Mouse (Mus musculus): ENCODE data around the gene Lrmp. TPM values are rescaled to one million over a fixed set of nuclear protein-coding genes. Genes with fewer than 3 reads are reported as not detected.
"Not testable (repeated sequence)": the region's sequence is repeated elsewhere in the genome, so short reads cannot be mapped to it uniquely, and the experiment has no call there.

Gene Lrmp
- polyA plus RNA-seq, 1 experiment from 2014 or later: 0.35 TPM

DNA sequence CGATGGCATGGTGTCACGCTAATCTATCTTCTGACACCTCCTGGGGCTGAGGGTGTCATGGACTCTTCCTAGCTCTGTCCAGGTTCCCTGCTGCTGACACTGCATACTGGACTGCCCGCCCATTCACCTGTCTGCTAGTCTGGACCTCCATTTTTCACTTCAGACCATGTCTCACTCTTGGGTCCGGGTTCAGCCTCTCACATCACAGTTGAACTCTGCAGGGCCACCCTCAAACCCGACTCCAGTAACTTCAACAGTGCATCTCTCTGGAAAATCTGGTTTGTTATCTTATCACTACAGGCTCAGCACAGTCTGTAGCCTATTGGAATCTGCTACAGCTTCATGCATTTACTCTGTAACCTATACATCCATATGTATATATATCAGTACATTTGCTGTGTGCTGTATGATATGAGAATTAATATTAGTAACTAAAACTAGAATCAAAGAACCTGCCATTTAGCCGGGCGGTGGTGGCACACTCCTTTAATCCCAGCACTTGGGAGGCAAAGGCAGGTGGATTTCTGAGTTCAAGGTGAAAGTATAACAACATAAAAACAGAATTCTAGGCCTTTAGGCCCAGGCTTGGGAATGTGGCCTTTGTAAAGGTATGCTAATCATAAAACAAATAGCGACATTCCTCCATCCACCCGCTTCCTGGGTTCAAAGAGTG, 36.2 kb upstream of the Lrmp start:
- no peak overlapping the region for H3K4me3 ChIP-seq (replicated peaks; ENCODE audit: low read length)
- no peak overlapping the region for H3K27ac ChIP-seq (ENCODE audit: low read length)
- H3K27me3 ChIP-seq (replicated peaks; ENCODE audit: control insufficient read depth, insufficient read depth, low read length): no peaks in the 10 kb centered on the region
- no peak overlapping the region for H3K4me2 ChIP-seq (ENCODE audit: low read length)
- no peaks in the 10 kb centered on the region for H3K9me3 ChIP-seq (ENCODE audit: control insufficient read depth, low read length)
- no peaks in the 10 kb centered on the region for H3K36me3 ChIP-seq (ENCODE audit: control insufficient read depth, insufficient read depth)
- no peak overlapping the region for H3K9ac ChIP-seq (replicated peaks; ENCODE audit: low read depth, low read length)
- no peak for ATAC-seq
- H3K4me1 ChIP-seq (replicated peaks; ENCODE audit: control insufficient read depth, insufficient read depth, low read length): 0 out of 2 replicates have a peak, but pooled peaks cover 7% of the 10 kb centered on the region
- WGBS: 84% methylated on average over 8 of the region's 9 CpGs

DNA sequence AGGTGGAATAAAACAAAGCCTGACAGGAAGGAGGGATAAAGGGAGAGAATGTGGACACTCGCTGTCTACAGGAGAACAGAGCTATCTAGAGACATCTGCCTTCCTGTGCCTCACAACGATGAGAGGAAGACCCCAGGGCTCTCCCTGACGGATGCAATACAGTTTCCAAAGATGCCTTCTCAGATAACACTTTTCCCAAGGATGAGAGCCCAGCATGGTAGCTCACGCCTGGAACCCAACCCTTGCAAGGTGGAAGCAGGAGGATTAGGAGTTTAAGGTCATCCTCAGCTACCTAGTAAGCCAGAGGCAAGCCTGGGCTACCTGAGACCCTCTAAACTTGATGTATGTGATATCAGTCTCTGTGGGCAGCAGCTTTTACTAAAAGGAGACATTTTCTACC, 33.7 kb upstream of the Lrmp start:
- Histone ChIP-seq H3K36me3 (ENCODE audit: control insufficient read depth, insufficient read depth) (no peaks in the 10 kb centered on the region), H3K9ac (replicated peaks; ENCODE audit: low read depth, low read length) (no peak overlapping the region), H3K27ac (ENCODE audit: low read length) (no peak overlapping the region), H3K4me1 (replicated peaks; ENCODE audit: control insufficient read depth, insufficient read depth, low read length) (no peaks in the 10 kb centered on the region), H3K27me3 (replicated peaks; ENCODE audit: control insufficient read depth, insufficient read depth, low read length) (no peaks in the 10 kb centered on the region), H3K4me2 (ENCODE audit: low read length) (no peak overlapping the region), H3K9me3 (ENCODE audit: control insufficient read depth, low read length) (no peaks in the 10 kb centered on the region), H3K4me3 (replicated peaks; ENCODE audit: low read length) (no peak overlapping the region)
- ATAC-seq: no peak
- WGBS: 77% methylated on average over 4 of the region's 4 CpGs

DNA sequence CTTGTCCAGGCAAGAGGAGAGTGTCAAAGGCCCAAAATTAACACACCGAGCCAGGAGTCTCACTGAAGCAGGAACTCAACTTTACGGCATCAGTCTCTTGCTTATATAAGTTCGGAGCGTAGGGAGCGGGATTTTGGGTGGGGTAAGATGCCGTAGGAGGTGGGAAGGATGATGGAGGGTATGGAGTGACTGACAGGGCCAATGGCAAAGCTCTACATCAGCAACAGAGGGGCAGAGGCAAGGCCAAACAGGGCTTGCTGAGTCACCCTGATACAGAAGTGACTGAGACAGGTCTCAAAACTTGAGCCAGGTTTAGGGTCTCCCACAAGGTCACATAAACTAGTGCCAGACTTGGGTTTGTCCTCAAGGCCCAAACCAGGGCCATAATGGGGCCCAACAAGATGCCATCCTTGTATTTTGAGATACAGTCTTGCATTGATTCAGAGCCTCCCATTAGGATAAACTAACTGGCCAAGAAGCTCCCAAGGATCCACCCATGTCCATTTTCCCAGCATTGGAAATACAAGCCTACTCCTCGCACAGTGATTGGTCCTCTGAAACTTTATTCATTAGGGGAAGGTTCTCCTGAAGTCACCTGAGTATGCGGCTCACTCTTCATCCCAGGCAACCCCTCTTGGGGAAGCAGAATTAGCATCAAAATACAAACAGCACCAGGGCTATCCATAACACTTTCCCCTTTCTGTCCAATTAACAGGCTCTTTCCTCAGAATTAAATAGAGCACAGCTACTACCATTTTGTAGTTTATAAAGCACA, 30.9 kb upstream of the Lrmp start:
- no peak overlapping the region for H3K4me2 ChIP-seq (ENCODE audit: low read length)
- no peak overlapping the region for H3K27ac ChIP-seq (ENCODE audit: low read length)
- no peak overlapping the region for H3K4me3 ChIP-seq (replicated peaks; ENCODE audit: low read length)
- H3K9ac ChIP-seq (replicated peaks; ENCODE audit: low read depth, low read length): no peak overlapping the region
- H3K36me3 ChIP-seq (ENCODE audit: control insufficient read depth, insufficient read depth): no peaks in the 10 kb centered on the region
- no peaks in the 10 kb centered on the region for H3K27me3 ChIP-seq (replicated peaks; ENCODE audit: control insufficient read depth, insufficient read depth, low read length)
- WGBS: 93% methylated on average over 8 of the region's 8 CpGs
- no peaks in the 10 kb centered on the region for H3K4me1 ChIP-seq (replicated peaks; ENCODE audit: control insufficient read depth, insufficient read depth, low read length)
- H3K9me3 ChIP-seq (ENCODE audit: control insufficient read depth, low read length): no peaks in the 10 kb centered on the region
- no peak for ATAC-seq

DNA sequence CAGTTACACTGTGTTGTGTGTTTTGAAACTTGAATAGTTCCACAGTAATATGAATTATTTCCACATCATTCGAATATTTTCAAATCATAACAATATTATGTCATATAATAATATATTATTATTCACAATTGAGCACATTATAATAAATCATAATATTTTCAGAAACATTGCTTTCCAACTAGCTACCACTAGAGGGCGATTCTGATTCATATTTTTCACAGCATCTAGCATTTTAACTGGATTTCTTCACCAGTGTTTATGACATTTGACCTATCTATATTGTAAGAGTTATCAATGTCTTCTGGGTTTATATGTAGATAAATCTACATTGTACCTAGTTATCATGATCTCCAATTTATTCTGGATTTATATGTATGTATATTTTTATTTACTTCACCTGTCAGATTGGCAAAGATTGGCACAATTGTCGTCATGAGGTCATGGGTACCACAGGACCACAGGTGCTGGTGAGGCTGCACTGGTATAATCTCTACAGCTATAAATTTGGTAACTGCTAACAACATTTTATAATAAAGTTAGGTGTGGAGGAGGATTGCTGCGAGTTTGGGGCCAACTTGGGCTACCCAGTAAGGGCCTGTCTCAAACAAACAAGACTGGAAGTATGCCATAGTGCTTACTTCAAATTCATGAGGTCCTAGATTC, 26.9 kb upstream of the Lrmp start:
- Histone ChIP-seq H3K4me3 (replicated peaks; ENCODE audit: low read length) (no peak overlapping the region), H3K9ac (replicated peaks; ENCODE audit: low read depth, low read length) (no peak overlapping the region)
- 47% methylated on average over 4 of the region's 4 CpGs for WGBS

DNA sequence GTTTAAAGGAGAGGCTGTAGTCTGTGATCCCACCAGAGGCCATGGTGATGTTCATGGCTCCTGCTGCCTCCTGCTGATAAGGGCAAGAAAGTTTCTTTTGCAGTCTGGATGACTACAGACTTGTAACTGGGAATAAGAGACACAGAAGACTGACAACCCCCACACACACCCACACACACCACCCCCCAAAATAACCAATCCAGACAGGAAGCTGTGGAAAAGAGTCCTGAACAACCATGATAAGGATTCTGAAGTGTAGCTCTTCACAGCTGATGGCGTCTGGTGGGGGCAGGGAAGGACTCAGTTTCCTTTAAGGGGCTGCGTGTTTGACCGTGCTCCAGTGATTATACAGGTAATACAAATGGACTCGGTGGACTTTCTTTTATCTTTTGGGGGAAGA, 26.1 kb upstream of the Lrmp start:
- Histone ChIP-seq H3K4me1 (replicated peaks; ENCODE audit: control insufficient read depth, insufficient read depth, low read length) (no peaks in the 10 kb centered on the region), H3K4me2 (ENCODE audit: low read length) (no peak overlapping the region), H3K9me3 (ENCODE audit: control insufficient read depth, low read length) (no peaks in the 10 kb centered on the region), H3K36me3 (ENCODE audit: control insufficient read depth, insufficient read depth) (no peaks in the 10 kb centered on the region), H3K27ac (ENCODE audit: low read length) (no peak overlapping the region), H3K9ac (replicated peaks; ENCODE audit: low read depth, low read length) (no peak overlapping the region), H3K27me3 (replicated peaks; ENCODE audit: control insufficient read depth, insufficient read depth, low read length) (no peaks in the 10 kb centered on the region), H3K4me3 (replicated peaks; ENCODE audit: low read length) (no peak overlapping the region)
- 85% methylated on average over 4 of the region's 4 CpGs for WGBS
- ATAC-seq: no peak

More for the DNA sequence above, 26.9 kb upstream of the Lrmp start:
- no peaks in the 10 kb centered on the region for H3K9me3 ChIP-seq (ENCODE audit: control insufficient read depth, low read length)
- no peaks in the 10 kb centered on the region for H3K4me1 ChIP-seq (replicated peaks; ENCODE audit: control insufficient read depth, insufficient read depth, low read length)
- no peaks in the 10 kb centered on the region for H3K27me3 ChIP-seq (replicated peaks; ENCODE audit: control insufficient read depth, insufficient read depth, low read length)
- H3K27ac ChIP-seq (ENCODE audit: low read length): no peak overlapping the region
- ATAC-seq: no peak
- H3K4me2 ChIP-seq (ENCODE audit: low read length): no peak overlapping the region
- H3K36me3 ChIP-seq (ENCODE audit: control insufficient read depth, insufficient read depth): no peaks in the 10 kb centered on the region

DNA sequence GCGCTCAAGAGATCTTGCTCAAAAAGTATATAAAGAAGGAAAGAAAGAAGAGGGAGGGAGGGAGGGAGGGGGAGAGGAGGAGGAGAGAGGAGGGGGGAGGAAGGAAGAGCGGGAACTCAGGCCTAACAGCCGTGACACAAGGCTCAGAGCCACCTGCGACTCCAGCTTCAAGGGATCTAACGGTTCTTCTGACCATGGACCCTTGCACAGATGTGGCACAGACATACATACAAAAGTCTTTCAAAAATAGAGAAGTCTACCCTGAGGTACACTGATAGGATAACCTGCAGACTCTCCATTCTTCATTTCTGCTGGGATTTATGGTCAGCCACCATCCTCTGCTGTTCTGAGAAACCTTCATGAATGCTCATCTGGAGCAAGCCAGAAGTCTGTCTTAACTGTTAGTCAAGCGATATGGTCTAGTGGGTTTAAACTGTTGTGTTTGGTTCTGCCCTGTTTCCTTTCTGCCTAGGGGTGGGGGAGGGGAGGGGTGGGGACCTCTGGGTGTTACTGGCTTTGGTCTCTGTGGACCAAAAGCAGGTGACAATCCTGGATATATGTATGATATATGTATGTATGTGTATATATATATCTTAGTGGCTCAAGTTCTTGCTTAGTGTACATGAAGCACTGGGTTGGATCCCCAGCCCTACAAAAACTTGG, 25.1 kb upstream of the Lrmp start:
- H3K27ac ChIP-seq (ENCODE audit: low read length): no peak overlapping the region
- no peak overlapping the region for H3K4me2 ChIP-seq (ENCODE audit: low read length)
- H3K4me3 ChIP-seq (replicated peaks; ENCODE audit: low read length): no peak overlapping the region
- no peaks in the 10 kb centered on the region for H3K27me3 ChIP-seq (replicated peaks; ENCODE audit: control insufficient read depth, insufficient read depth, low read length)
- no peaks in the 10 kb centered on the region for H3K9me3 ChIP-seq (ENCODE audit: control insufficient read depth, low read length)
- no peak for ATAC-seq
- H3K9ac ChIP-seq (replicated peaks; ENCODE audit: low read depth, low read length): no peak overlapping the region
- H3K4me1 ChIP-seq (replicated peaks; ENCODE audit: control insufficient read depth, insufficient read depth, low read length): no peaks in the 10 kb centered on the region
- 74% methylated on average over 6 of the region's 6 CpGs for WGBS
- no peaks in the 10 kb centered on the region for H3K36me3 ChIP-seq (ENCODE audit: control insufficient read depth, insufficient read depth)

DNA sequence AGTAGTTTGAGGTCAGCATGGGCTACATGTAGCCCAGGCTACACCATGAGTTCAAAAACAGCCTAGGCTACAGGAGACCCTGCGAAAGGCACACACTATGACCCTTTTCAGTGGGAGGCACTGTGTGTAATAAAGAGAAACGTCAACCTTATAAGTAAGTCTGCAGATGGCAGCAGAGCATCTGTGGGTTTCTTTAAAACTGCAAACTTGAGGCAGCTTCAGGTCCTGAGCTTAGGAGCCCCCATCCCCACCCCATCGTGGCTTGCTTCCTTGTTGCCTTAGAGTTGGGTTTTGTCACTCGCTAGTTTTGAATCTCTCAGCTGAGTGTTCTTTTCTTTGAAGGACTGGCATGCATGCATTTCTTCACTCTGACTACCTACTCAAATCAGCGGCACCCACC, 24.5 kb upstream of the Lrmp start:
- WGBS: 72% methylated on average over 5 of the region's 5 CpGs

DNA sequence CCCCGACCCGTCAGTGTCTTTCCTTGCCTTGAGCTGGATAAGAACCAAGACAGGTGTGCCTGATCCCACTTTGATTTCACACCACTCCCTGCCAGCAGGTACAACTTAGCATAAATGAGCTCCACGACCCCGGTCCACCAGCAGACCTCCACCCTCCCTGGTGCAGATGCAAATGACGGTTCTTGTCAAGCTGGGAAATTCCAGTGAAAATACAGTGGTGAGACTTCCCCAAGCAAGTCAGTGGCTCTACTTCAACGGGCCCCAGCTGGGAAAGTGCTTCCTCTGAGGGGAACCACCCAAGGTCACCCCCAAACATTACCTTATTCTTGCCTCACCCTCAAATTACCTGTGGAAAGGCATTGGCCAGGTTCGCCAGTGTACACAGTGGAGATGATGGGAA, 23.5 kb upstream of the Lrmp start:
- Histone ChIP-seq H3K4me2 (ENCODE audit: low read length) (no peak overlapping the region), H3K27ac (ENCODE audit: low read length) (no peak overlapping the region), H3K27me3 (replicated peaks; ENCODE audit: control insufficient read depth, insufficient read depth, low read length) (no peaks in the 10 kb centered on the region), H3K9me3 (ENCODE audit: control insufficient read depth, low read length) (no peaks in the 10 kb centered on the region), H3K4me1 (replicated peaks; ENCODE audit: control insufficient read depth, insufficient read depth, low read length) (no peaks in the 10 kb centered on the region), H3K9ac (replicated peaks; ENCODE audit: low read depth, low read length) (no peak overlapping the region), H3K4me3 (replicated peaks; ENCODE audit: low read length) (no peak overlapping the region), H3K36me3 (ENCODE audit: control insufficient read depth, insufficient read depth) (no peaks in the 10 kb centered on the region)
- 84% methylated on average over 7 of the region's 7 CpGs for WGBS
- ATAC-seq: no peak

More for the DNA sequence above, 24.5 kb upstream of the Lrmp start:
- Histone ChIP-seq H3K9ac (replicated peaks; ENCODE audit: low read depth, low read length) (no peak overlapping the region), H3K4me3 (replicated peaks; ENCODE audit: low read length) (no peak overlapping the region), H3K9me3 (ENCODE audit: control insufficient read depth, low read length) (no peaks in the 10 kb centered on the region), H3K36me3 (ENCODE audit: control insufficient read depth, insufficient read depth) (no peaks in the 10 kb centered on the region), H3K4me2 (ENCODE audit: low read length) (no peak overlapping the region), H3K27ac (ENCODE audit: low read length) (no peak overlapping the region), H3K27me3 (replicated peaks; ENCODE audit: control insufficient read depth, insufficient read depth, low read length) (no peaks in the 10 kb centered on the region), H3K4me1 (replicated peaks; ENCODE audit: control insufficient read depth, insufficient read depth, low read length) (no peaks in the 10 kb centered on the region)
- ATAC-seq: no peak

DNA sequence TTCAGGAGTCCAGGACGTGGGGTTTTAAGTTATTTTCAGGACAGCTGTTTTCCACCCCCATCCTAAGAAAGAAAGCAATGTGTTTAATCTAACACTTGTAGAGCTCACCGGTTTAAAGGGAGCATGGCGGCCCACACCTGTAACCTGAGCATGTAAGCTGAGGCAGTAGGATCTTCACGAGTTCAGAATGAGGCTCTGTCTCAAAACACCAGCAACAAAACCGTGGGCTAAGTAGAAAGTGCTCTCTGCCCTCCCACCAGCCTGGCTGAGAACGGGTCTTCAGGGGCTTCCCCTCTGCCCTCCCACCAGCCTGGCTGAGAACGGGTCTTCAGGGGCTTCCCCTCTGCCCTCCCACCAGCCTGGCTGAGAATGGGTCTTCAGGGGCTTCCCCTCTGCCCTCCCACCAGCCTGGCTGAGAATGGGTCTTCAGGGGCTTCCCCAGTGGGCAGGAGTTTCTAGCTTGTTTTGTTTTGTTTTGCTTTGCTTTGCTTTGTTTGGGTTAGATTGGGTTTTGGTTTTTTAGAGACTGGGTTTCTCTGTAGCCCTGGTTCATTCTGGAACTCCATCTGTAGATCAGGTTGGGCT, 22.3 kb upstream of the Lrmp start:
- not testable (repeated sequence) for ATAC-seq
- WGBS: 68% methylated on average over 7 of the region's 7 CpGs

More for the DNA sequence above, 22.3 kb upstream of the Lrmp start:
- H3K27ac ChIP-seq (ENCODE audit: low read length); H3K4me3 ChIP-seq (replicated peaks; ENCODE audit: low read length); H3K4me2 ChIP-seq (ENCODE audit: low read length); H3K27me3 ChIP-seq (replicated peaks; ENCODE audit: control insufficient read depth, insufficient read depth, low read length); H3K4me1 ChIP-seq (replicated peaks; ENCODE audit: control insufficient read depth, insufficient read depth, low read length); H3K9ac ChIP-seq (replicated peaks; ENCODE audit: low read depth, low read length); H3K9me3 ChIP-seq (ENCODE audit: control insufficient read depth, low read length); H3K36me3 ChIP-seq (ENCODE audit: control insufficient read depth, insufficient read depth): not testable (repeated sequence)
